Mouse (Mus musculus) gastrocnemius, postnatal 36 days (tissue): ENCODE data around the gene Krt9. TPM values are rescaled to one million over a fixed set of nuclear protein-coding genes. Genes with fewer than 3 reads are reported as not detected.
"Not testable (repeated sequence)": the region's sequence is repeated elsewhere in the genome, so short reads cannot be mapped to it uniquely, and the experiment has no call there.

ENCODE experiments used
- DNase-seq, 2 experiments: peaks; one replicate each; pipeline ENCODE4 v3.0.0; 2022
- intact Hi-C: fragments of 180-260 bp; cut with DNase I; formaldehyde crosslinking; loops from one replicate; pipeline ENCODE4 v1.15.1; 2025
- long read RNA-seq, 2 experiments: library from polyadenylated mRNA; stranded (forward); transcript quantifications; one replicate each; pipeline ENCODE4 v2.0.0; 2021
- total RNA-seq, 2 experiments: library from RNA; stranded (reverse); gene quantifications; 2 replicates each; pipeline ENCODE4 v1.2.3; 2021

Krt9 gene
- not detected for total RNA-seq
- long read RNA-seq, experiment 1, result 0 reads
- long read RNA-seq, experiment 2, result 0 reads

- no peak for DNase-seq
- intact Hi-C loops, result no loop called here
Measured at GRCm38 (mm10) chr11:100192992-100193391, at the start of gene Krt9. Gene Krt9, minus strand, starts transcription at chr11:100193246.

GRCm38 (mm10) chr11:100240272-100240671 lies 47.2 kb upstream of the Krt9 start:
- DNase-seq, intact Hi-C loops: not testable (repeated sequence)

- intact Hi-C loops, result no loop called here
- DNase-seq, result no peak
Measured at GRCm38 (mm10) chr11:100221741-100222140, 28.7 kb upstream of the Krt9 start.

- intact Hi-C loops, result no loop called here
Measured at GRCm38 (mm10) chr11:100219304-100219703, 26.3 kb upstream of the Krt9 start.

GRCm38 (mm10) chr11:100208542-100208941 lies 15.5 kb upstream of the Krt9 start:
- intact Hi-C loops, result no loop called here
- no peak for DNase-seq

More at GRCm38 (mm10) chr11:100219304-100219703, 26.3 kb upstream of the Krt9 start:
- DNase-seq, result no peak

- intact Hi-C loops, result no loop called here
- DNase-seq, result no peak
Measured at GRCm38 (mm10) chr11:100207498-100207897, 14.5 kb upstream of the Krt9 start, which contains the start of gene Krt14. Gene Krt14, minus strand, starts transcription at chr11:100207548.

GRCm38 (mm10) chr11:100203448-100203847 lies 10.4 kb upstream of the Krt9 start:
- intact Hi-C loops, result no loop called here
- DNase-seq, result no peak

- intact Hi-C loops, result no loop called here
- no peak for DNase-seq
Measured at GRCm38 (mm10) chr11:100202906-100203305, 9.9 kb upstream of the Krt9 start.

- intact Hi-C loops, result no loop called here
Measured at GRCm38 (mm10) chr11:100200104-100200820, 7.2 kb upstream of the Krt9 start.

GRCm38 (mm10) chr11:100198666-100199065 lies 5.6 kb upstream of the Krt9 start:
- intact Hi-C loops, result no loop called here
- DNase-seq, result no peak

More at GRCm38 (mm10) chr11:100200104-100200820, 7.2 kb upstream of the Krt9 start:
- DNase-seq, result no peak

GRCm38 (mm10) chr11:100191820-100192219 lies 1.2 kb downstream of the Krt9 start:
- intact Hi-C loops, result no loop called here

GRCm38 (mm10) chr11:100186736-100187135 lies 6.3 kb downstream of the Krt9 start:
- intact Hi-C loops, result no loop called here
- no peak for DNase-seq

More at GRCm38 (mm10) chr11:100191820-100192219, 1.2 kb downstream of the Krt9 start:
- DNase-seq, result no peak

- intact Hi-C loops, result loop anchor here (5.0 kb wide), 1 partner anchor 101 kb away; no protein-coding TSS in a partner anchor
- no peak for DNase-seq
Measured at GRCm38 (mm10) chr11:100181725-100182124, 11.3 kb downstream of the Krt9 start.

GRCm38 (mm10) chr11:100179260-100179659 lies 13.8 kb downstream of the Krt9 start:
- intact Hi-C loops, result no loop called here
- no peak for DNase-seq

- intact Hi-C loops, result no loop called here
- DNase-seq, result no peak
Measured at GRCm38 (mm10) chr11:100178307-100178706, 14.7 kb downstream of the Krt9 start.

GRCm38 (mm10) chr11:100176791-100177190 lies 16.3 kb downstream of the Krt9 start:
- intact Hi-C loops, result no loop called here
- no peak for DNase-seq

- intact Hi-C loops, result loop anchor here (5.0 kb wide), 3 partner anchors 113 to 707 kb away; no protein-coding TSS in a partner anchor
- DNase-seq, result peak; percentile 46 to 57
Measured at GRCm38 (mm10) chr11:100168765-100169762, 24.0 kb downstream of the Krt9 start.

- intact Hi-C loops, result loop anchor here (5.0 kb wide), 3 partner anchors 114 to 706 kb away; no protein-coding TSS in a partner anchor
- no peak for DNase-seq
Measured at GRCm38 (mm10) chr11:100168071-100168470, 25.0 kb downstream of the Krt9 start.

- intact Hi-C loops, result no loop called here
- no peak for DNase-seq
Measured at GRCm38 (mm10) chr11:100164392-100164791, 28.7 kb downstream of the Krt9 start.

GRCm38 (mm10) chr11:100157908-100158477 lies 35.1 kb downstream of the Krt9 start:
- no peak for DNase-seq
- intact Hi-C loops, result no loop called here
